28 mouse cellular contexts compared by ENCODE assay signal in the genomic region with DNA sequence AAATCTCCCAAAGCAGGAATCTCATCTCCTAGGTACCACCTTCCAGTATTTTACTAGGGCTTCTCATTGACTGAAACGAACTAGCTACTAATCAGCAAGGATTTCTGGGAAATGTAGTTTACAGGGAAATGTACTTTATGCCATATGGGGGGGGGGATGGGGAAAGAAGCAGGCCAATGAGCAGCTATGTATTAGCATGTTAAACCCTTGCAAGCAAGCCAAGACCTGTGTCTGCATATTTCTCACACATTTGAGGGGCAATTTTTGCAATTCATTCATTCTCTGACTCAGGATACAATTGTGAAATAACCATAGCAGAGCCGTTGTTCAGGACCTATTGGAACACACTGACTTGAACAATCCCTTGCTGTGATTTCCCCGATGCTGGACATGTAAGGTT.
DNase-seq lines count a peak whose midpoint lies in the region; ATAC-seq and TF ChIP-seq lines count a peak whose summit lies in the region.
"Had no signal": no experiment of that assay in that cellular context is flagged by ENCODE, and none has a peak within 500 bp of the region (broad histone marks: within the 10 kb centered on the region; RNA-seq: fewer than 3 reads in every experiment).

No protein-coding gene starts in this region.

- no peak overlapping the region for H3K4me2 ChIP-seq in forebrain, embryonic 14.5 days (ENCODE audit: low read length)
- no peak overlapping the region for H3K4me2 ChIP-seq in hindbrain, postnatal 0 days (ENCODE audit: low read depth, low read length)
- no peak overlapping the region for H3K4me2 ChIP-seq in hindbrain, embryonic 11.5 days (replicated peaks; ENCODE audit: low read depth, low read length)
- H3K4me2 ChIP-seq: embryonic facial prominence, embryonic 13.5 days; forebrain, embryonic 12.5 days; heart, embryonic 12.5 days; heart, embryonic 15.5 days; hindbrain, embryonic 14.5 days had no signal

- no peak for TF ChIP-seq POLR2A in cerebellum, adult 2 months (IDR thresholded peaks at IDR 0.05; ENCODE audit: borderline replicate concordance, insufficient read depth, low read length)

- peak; percentile 71 for DNase-seq in forebrain, embryonic 14.5 days (ENCODE audit: low spot score)
- DNase-seq in forebrain, embryonic 10.5 days (ENCODE audit: extremely low spot score, low spot score): no peak
- peak; percentile 20 for DNase-seq in hindbrain, postnatal 0 days (ENCODE audit: low spot score)
- DNase-seq in hindbrain, embryonic 11.5 days (ENCODE audit: low spot score): no peak
- peak; percentile 83 for DNase-seq in NIH3T3 (ENCODE audit: low read depth)
- DNase-seq in cerebellum, adult 2 months: no peak
- DNase-seq: adrenal gland, postnatal 10 days; adrenal gland, postnatal 36 days; cerebellum, adult 11 months; cerebellum, adult 8-10 months; cerebellum, postnatal 36 days; embryo, embryonic 11 days; gastrocnemius, adult 2 months; gastrocnemius, postnatal 25 days; heart, adult 18-20 months; heart, postnatal 10 days; heart, postnatal 36 days; kidney, adult 2 months had no signal

- H3K4me1 ChIP-seq in forebrain, embryonic 14.5 days (ENCODE audit: control insufficient read depth, insufficient read depth, low read length): no peaks in the 10 kb centered on the region
- peaks cover 9% of the 10 kb centered on the region for H3K4me1 ChIP-seq in forebrain, embryonic 10.5 days
- H3K4me1 ChIP-seq in hindbrain, postnatal 0 days (ENCODE audit: insufficient read depth, low read length): no peaks in the 10 kb centered on the region
- no peaks in the 10 kb centered on the region for H3K4me1 ChIP-seq in hindbrain, embryonic 11.5 days (replicated peaks; ENCODE audit: control insufficient read depth, insufficient read depth, low read length)
- H3K4me1 ChIP-seq in cerebellum, adult 2 months (ENCODE audit: control insufficient read depth, insufficient read depth, low read length): no peaks in the 10 kb centered on the region
- H3K4me1 ChIP-seq: forebrain, embryonic 12.5 days; heart, embryonic 15.5 days; hindbrain, embryonic 10.5 days had no signal

- 0 out of 2 replicates have a peak, but pooled peaks cover 3% of the 10 kb centered on the region for H3K9me3 ChIP-seq in forebrain, embryonic 14.5 days (replicated peaks; ENCODE audit: control insufficient read depth, low read length)
- H3K9me3 ChIP-seq in forebrain, embryonic 10.5 days: peaks cover 3% of the 10 kb centered on the region; the same call in 1 of the 2 replicates
- H3K9me3 ChIP-seq in hindbrain, postnatal 0 days (ENCODE audit: low read length): no peaks in the 10 kb centered on the region
- no peaks in the 10 kb centered on the region for H3K9me3 ChIP-seq in hindbrain, embryonic 11.5 days (ENCODE audit: control insufficient read depth, low read length)
- H3K9me3 ChIP-seq: embryonic facial prominence, embryonic 10.5 days; embryonic facial prominence, embryonic 13.5 days; forebrain, embryonic 12.5 days; heart, embryonic 12.5 days; heart, embryonic 15.5 days; hindbrain, embryonic 10.5 days had no signal

- TF ChIP-seq CTCF in hindbrain, postnatal 0 days (IDR thresholded peaks at IDR 0.05; ENCODE audit: low read depth): no peak
- no peak for TF ChIP-seq CTCF in cerebellum, adult 2 months (IDR thresholded peaks at IDR 0.05; ENCODE audit: borderline replicate concordance, insufficient read depth, low read depth, low read length)

- H3K27me3 ChIP-seq in forebrain, embryonic 14.5 days (replicated peaks; ENCODE audit: control insufficient read depth, insufficient read depth, low read length): no peaks in the 10 kb centered on the region
- H3K27me3 ChIP-seq in forebrain, embryonic 10.5 days (ENCODE audit: poor library complexity, severe bottlenecking): no peaks in the 10 kb centered on the region; the same call in 1 of the 2 replicates
- H3K27me3 ChIP-seq in hindbrain, postnatal 0 days (ENCODE audit: insufficient read depth, low read length): no peaks in the 10 kb centered on the region
- no peaks in the 10 kb centered on the region for H3K27me3 ChIP-seq in hindbrain, embryonic 11.5 days (ENCODE audit: control insufficient read depth, insufficient read depth, low read length)
- no peaks in the 10 kb centered on the region; the same call in 1 of the 2 replicates for H3K27me3 ChIP-seq in cerebellum, adult 2 months (ENCODE audit: control insufficient read depth, insufficient read depth, low read length)
- H3K27me3 ChIP-seq: embryonic facial prominence, embryonic 13.5 days; forebrain, embryonic 12.5 days; Patski had no signal

- ATAC-seq in forebrain, embryonic 14.5 days: no peak; the same call in 1 of the 2 replicates
- ATAC-seq in hindbrain, postnatal 0 days: no peak
- ATAC-seq in hindbrain, embryonic 11.5 days (ENCODE audit: low FRiP score): no peak
- ATAC-seq: intestine, postnatal 0 days; Patski had no signal

- no peak overlapping the region for H3K27ac ChIP-seq in forebrain, embryonic 14.5 days (ENCODE audit: low read depth, low read length)
- no peak overlapping the region for H3K27ac ChIP-seq in forebrain, embryonic 10.5 days
- H3K27ac ChIP-seq in hindbrain, postnatal 0 days: no peak overlapping the region
- H3K27ac ChIP-seq in hindbrain, embryonic 11.5 days (ENCODE audit: low read depth, low read length): no peak overlapping the region
- H3K27ac ChIP-seq in cerebellum, adult 2 months (ENCODE audit: insufficient read depth, low read length): no peak overlapping the region
- H3K27ac ChIP-seq: embryonic facial prominence, embryonic 10.5 days; embryonic facial prominence, embryonic 13.5 days; forebrain, embryonic 12.5 days; heart, embryonic 15.5 days; hindbrain, embryonic 10.5 days; hindbrain, embryonic 14.5 days had no signal

- no peak overlapping the region for H3K9ac ChIP-seq in forebrain, embryonic 14.5 days (ENCODE audit: low read length)
- H3K9ac ChIP-seq in hindbrain, postnatal 0 days (replicated peaks; ENCODE audit: low read length): no peak overlapping the region
- no peak overlapping the region for H3K9ac ChIP-seq in hindbrain, embryonic 11.5 days (ENCODE audit: low read depth, low read length)
- H3K9ac ChIP-seq: embryonic facial prominence, embryonic 13.5 days; forebrain, embryonic 12.5 days; heart, embryonic 12.5 days; heart, embryonic 15.5 days; hindbrain, embryonic 14.5 days had no signal

- no peaks in the 10 kb centered on the region for H3K36me3 ChIP-seq in forebrain, embryonic 14.5 days (ENCODE audit: control insufficient read depth, insufficient read depth, low read length)
- H3K36me3 ChIP-seq in forebrain, embryonic 10.5 days (replicated peaks): no peaks in the 10 kb centered on the region
- no peaks in the 10 kb centered on the region for H3K36me3 ChIP-seq in hindbrain, postnatal 0 days (ENCODE audit: insufficient read depth, low read length)
- H3K36me3 ChIP-seq in hindbrain, embryonic 11.5 days (ENCODE audit: control insufficient read depth, insufficient read depth, low read length): no peaks in the 10 kb centered on the region
- H3K36me3 ChIP-seq: embryonic facial prominence, embryonic 10.5 days; embryonic facial prominence, embryonic 13.5 days; forebrain, embryonic 12.5 days; heart, embryonic 12.5 days; heart, embryonic 15.5 days; hindbrain, embryonic 10.5 days had no signal

- no peak overlapping the region for H3K4me3 ChIP-seq in forebrain, embryonic 14.5 days (ENCODE audit: low read depth, low read length)
- no peak overlapping the region for H3K4me3 ChIP-seq in forebrain, embryonic 10.5 days
- no peak overlapping the region for H3K4me3 ChIP-seq in hindbrain, postnatal 0 days (ENCODE audit: low read length)
- H3K4me3 ChIP-seq in hindbrain, embryonic 11.5 days (ENCODE audit: low read depth, low read length): no peak overlapping the region
- no peak overlapping the region for H3K4me3 ChIP-seq in cerebellum, adult 2 months (replicated peaks; ENCODE audit: insufficient read depth, low read depth, low read length)
- H3K4me3 ChIP-seq: embryonic facial prominence, embryonic 10.5 days; embryonic facial prominence, embryonic 13.5 days; erythroblast, embryonic 14.5 days; forebrain, embryonic 12.5 days; gastrocnemius, adult 2 months; heart, embryonic 12.5 days; heart, embryonic 15.5 days; hindbrain, embryonic 10.5 days had no signal

- WGBS in forebrain, embryonic 14.5 days: 70% methylated on average over 3 of the region's 3 CpGs
- WGBS in forebrain, embryonic 10.5 days: 84% methylated on average over 3 of the region's 3 CpGs
- WGBS in hindbrain, postnatal 0 days: 60% methylated on average over 3 of the region's 3 CpGs
- WGBS in hindbrain, embryonic 11.5 days: 79% methylated on average over 3 of the region's 3 CpGs
- 68% methylated on average over 3 of the region's 3 CpGs for WGBS in cerebellum, adult 2 months

Comparison
In these comparisons a context has a peak if more than half of its experiments do, and no peak if none do; other contexts are left out.
1. DNase-seq: peak in forebrain, embryonic 14.5 days (single experiment), hindbrain, postnatal 0 days (single experiment) and NIH3T3 (single experiment); none in forebrain, embryonic 10.5 days (single experiment), hindbrain, embryonic 11.5 days (single experiment) and cerebellum, adult 2 months (0 of 2).